Mouse (Mus musculus) liver, adult 2 months (tissue): ENCODE data around the gene Il18bp. TPM values are rescaled to one million over a fixed set of nuclear protein-coding genes. Genes with fewer than 3 reads are reported as not detected.
"Not testable (repeated sequence)": the region's sequence is repeated elsewhere in the genome, so short reads cannot be mapped to it uniquely, and the experiment has no call there.

ENCODE experiments used
- DNase-seq: peaks from one replicate; pipeline ENCODE4 v3.0.0-alpha.2; 2011; ENCODE audit warnings: low read depth, low spot score; ENCODE audit errors: extremely low read depth
- H3K27ac ChIP-seq: fragments of 200-500 bp; replicated peaks from 2 replicates; pipeline ENCODE4 v1.5.1; 2012; ENCODE audit warnings: low read depth, mild to moderate bottlenecking, control low read depth, inconsistent platforms, low read length; ENCODE audit not compliant: insufficient read depth
- H3K27me3 ChIP-seq: fragments of 200-500 bp; 2 replicates; pipeline ENCODE4 v1.6.1; 2012; ENCODE audit warnings: mild to moderate bottlenecking, moderate library complexity, low read length, inconsistent platforms; ENCODE audit not compliant: control insufficient read depth, insufficient read depth
- H3K36me3 ChIP-seq: fragments of 200-500 bp; 2 replicates; pipeline ENCODE4 v1.6.1; 2012; ENCODE audit warnings: low read length, inconsistent platforms; ENCODE audit not compliant: control insufficient read depth, insufficient read depth
- H3K4me1 ChIP-seq: fragments of 200-500 bp; 2 replicates; pipeline ENCODE4 v1.6.1; 2011; ENCODE audit warnings: low read length; ENCODE audit not compliant: control insufficient read depth, insufficient read depth
- H3K4me3 ChIP-seq: fragments of 200-500 bp; 2 replicates; pipeline ENCODE4 v1.5.1; 2011; ENCODE audit warnings: low read depth, mild to moderate bottlenecking, control low read depth, low read length, moderate library complexity; ENCODE audit not compliant: insufficient read depth
- H3K79me2 ChIP-seq: fragments of 200-500 bp; 2 replicates; pipeline ENCODE4 v1.6.1; 2012; ENCODE audit warnings: inconsistent platforms, mild to moderate bottlenecking, low read length, moderate library complexity; ENCODE audit not compliant: control insufficient read depth, insufficient read depth
- H3K9ac ChIP-seq: fragments of 200-500 bp; 2 replicates; pipeline ENCODE4 v1.6.1; 2012; ENCODE audit warnings: low read depth, mild to moderate bottlenecking, control low read depth, inconsistent platforms, low read length
- CTCF ChIP-seq: fragments of 200-500 bp; IDR thresholded peaks from 2 replicates; pipeline ENCODE4 v1.5.1; 2011; ENCODE audit warnings: low read depth, low read length, control low read depth
- POLR2A ChIP-seq: fragments of 200-500 bp; IDR thresholded peaks from 2 replicates; pipeline ENCODE4 v1.6.1; 2011; ENCODE audit warnings: low read length, control low read depth; ENCODE audit not compliant: insufficient read depth; ENCODE audit errors: extremely low read depth
- WGBS: fragments of 180-500 bp; shearing (Covaris S2); methylation state at CpG from one replicate; pipeline ENCODE4 v1.1.7; 2018; 5-methylcytosine and 5-hydroxymethylcytosine counted together
- polyA plus RNA-seq: library from polyadenylated mRNA; depleted of rRNA; stranded (reverse); fragments of >200 nt; gene quantifications from 2 replicates; pipeline ENCODE4 v1.2.3, GENCODE M21; 2012
- total RNA-seq: library from RNA; depleted of rRNA; stranded (reverse); fragments of >200 nt; gene quantifications from 2 replicates; pipeline ENCODE4 v1.2.3, GENCODE M21; 2014

The Il18bp gene
- total and polyA plus RNA-seq, 2 experiments, result 15.7 to 26.4 TPM

DNA sequence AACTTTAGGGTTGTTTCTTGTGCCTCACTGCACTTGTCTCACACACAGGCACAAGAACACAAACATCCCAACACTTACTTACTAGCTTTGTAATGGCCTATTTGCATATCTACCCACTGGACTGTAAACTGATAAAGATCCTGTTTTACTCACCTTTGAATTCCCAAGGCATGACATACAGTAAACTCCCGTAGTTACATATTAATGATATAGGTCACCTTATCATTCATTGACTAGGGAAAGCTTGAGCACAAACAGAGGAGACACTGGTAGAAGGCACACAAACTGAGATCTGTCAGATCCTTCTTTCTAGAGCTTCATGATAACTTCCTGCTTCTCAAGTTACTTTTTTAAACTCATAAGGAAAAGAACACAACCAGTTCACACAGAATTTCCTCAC, 43.7 kb upstream of the Il18bp start:
- H3K79me2 ChIP-seq, result peaks cover 19% of the 10 kb centered on the region; the same call in 1 of the 2 replicates
- H3K36me3 ChIP-seq, result no peaks in the 10 kb centered on the region; the same call in 1 of the 2 replicates
- no peak for TF ChIP-seq CTCF
- no peaks in the 10 kb centered on the region for H3K27me3 ChIP-seq
- no peak overlapping the region for H3K9ac ChIP-seq
- WGBS, result 20% methylated on average over 1 of the region's 1 CpGs
- peak; percentile 53 for DNase-seq
- peaks cover 37% of the 10 kb centered on the region for H3K4me1 ChIP-seq
- no peak overlapping the region for H3K27ac ChIP-seq
- H3K4me3 ChIP-seq, result no peak overlapping the region

DNA sequence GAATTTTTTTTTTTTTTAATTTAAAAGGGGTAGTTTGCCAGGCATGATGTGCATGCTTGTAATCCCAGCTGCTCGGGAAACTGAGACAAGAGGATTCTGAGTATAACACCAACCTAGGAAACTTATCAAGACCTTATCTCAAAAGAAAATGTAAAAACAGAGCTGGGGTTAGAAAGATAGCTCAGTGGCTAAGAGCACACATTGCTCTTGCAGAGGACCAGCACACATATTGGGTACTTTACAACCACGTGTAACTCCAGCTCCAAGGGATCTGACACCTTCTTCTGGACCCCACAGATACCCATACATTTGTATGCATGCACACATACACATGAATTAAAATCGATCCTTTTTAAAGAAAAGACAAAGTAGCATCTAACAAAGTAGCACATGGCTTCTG, 42.9 kb upstream of the Il18bp start:
- TF ChIP-seq CTCF, result no peak
- no peak for TF ChIP-seq POLR2A

DNA sequence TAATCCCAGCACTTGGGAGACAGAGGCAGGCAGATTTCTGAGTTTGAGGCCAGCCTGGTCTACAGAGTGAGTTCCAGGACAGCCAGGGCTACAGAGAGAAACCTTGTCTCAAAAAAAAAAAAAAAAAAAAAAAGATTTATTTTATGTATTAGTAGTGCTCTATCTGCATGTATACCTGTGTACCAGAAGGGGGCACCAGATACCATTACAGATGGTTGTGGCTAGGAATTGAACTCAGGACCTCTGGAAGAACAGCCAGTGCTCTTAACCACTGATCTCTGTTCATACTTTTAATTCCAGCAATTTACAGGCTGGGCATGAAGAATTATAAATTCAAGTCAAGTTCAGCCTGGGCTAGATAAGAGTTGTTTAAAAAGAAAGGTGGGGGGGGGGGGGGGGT, 30.0 kb upstream of the Il18bp start:
- H3K36me3 ChIP-seq, H3K27ac ChIP-seq, H3K4me1 ChIP-seq, H3K9ac ChIP-seq, H3K4me3 ChIP-seq, H3K27me3 ChIP-seq: not testable (repeated sequence)
- DNase-seq, result peak; percentile 35
- TF ChIP-seq CTCF, result 0 out of 2 replicates have a peak, but pooled peaks have one; percentile 13
- H3K79me2 ChIP-seq, result peaks cover 12% of the 10 kb centered on the region; the same call in 1 of the 2 replicates

More for the DNA sequence above, 42.9 kb upstream of the Il18bp start:
- H3K4me1 ChIP-seq, result peaks cover 37% of the 10 kb centered on the region
- WGBS, result 70% methylated on average over 3 of the region's 3 CpGs
- H3K4me3 ChIP-seq, result no peak overlapping the region
- H3K36me3 ChIP-seq, result no peaks in the 10 kb centered on the region; the same call in 1 of the 2 replicates
- no peak overlapping the region for H3K27ac ChIP-seq
- no peak for DNase-seq
- H3K9ac ChIP-seq, result no peak overlapping the region
- H3K27me3 ChIP-seq, result no peaks in the 10 kb centered on the region
- H3K79me2 ChIP-seq, result peaks cover 24% of the 10 kb centered on the region; the same call in 1 of the 2 replicates

DNA sequence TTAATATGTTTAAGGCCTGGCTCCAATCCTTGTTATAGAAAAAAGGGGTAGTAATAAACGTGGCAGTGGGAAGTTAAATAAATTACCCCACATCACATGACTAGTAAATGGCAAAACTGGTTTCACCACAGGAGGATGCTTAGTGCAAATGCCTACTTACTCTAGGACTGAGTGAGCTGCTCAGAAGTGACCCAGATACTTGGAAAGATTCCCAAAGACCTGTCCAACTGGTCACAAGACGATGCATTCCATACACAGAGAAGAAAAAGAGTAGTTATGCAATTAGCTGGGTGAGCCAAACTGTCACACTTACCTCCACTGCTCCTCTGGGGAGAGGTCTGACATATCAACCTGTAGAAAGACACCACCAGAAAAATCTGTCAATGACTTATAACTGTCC, 23.8 kb upstream of the Il18bp start:
- H3K27me3 ChIP-seq, result no peaks in the 10 kb centered on the region
- H3K36me3 ChIP-seq, result peaks cover 27% of the 10 kb centered on the region
- 42% methylated on average over 2 of the region's 2 CpGs for WGBS
- H3K4me3 ChIP-seq, result no peak overlapping the region
- H3K79me2 ChIP-seq, result peaks cover 7% of the 10 kb centered on the region; the same call in 1 of the 2 replicates
- H3K9ac ChIP-seq, result no peak overlapping the region
- DNase-seq, result peak; percentile 28
- TF ChIP-seq POLR2A (no peak), CTCF (no peak)
- H3K27ac ChIP-seq, result no peak overlapping the region
- H3K4me1 ChIP-seq, result no peaks in the 10 kb centered on the region

DNA sequence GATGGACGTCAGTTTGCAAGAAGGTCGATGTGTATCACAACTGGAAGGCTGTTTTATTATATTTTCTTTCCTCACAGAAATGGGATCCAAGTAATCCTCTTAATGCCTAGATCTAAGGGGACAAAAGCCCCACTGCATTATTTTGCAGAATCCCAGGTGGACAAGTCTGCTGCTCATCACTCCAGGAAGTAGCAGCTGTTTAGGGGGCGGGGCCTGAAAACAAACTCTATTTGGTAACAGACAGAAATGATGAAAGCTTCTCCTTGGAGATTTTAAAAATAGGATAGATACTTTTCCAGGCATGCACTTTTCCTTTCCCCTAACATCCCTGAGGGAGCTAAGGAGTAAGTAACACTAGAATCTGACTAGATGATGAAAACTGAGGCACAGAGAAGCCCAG, 18.8 kb upstream of the Il18bp start:
- no peaks in the 10 kb centered on the region for H3K79me2 ChIP-seq
- no peaks in the 10 kb centered on the region for H3K27me3 ChIP-seq
- no peak for DNase-seq
- no peak for TF ChIP-seq CTCF
- TF ChIP-seq POLR2A, result no peak
- no peaks in the 10 kb centered on the region for H3K4me1 ChIP-seq
- H3K9ac ChIP-seq, result no peak overlapping the region
- H3K27ac ChIP-seq, result no peak overlapping the region
- no peak overlapping the region for H3K4me3 ChIP-seq
- WGBS, result 95% methylated on average over 3 of the region's 3 CpGs
- peaks cover 46% of the 10 kb centered on the region for H3K36me3 ChIP-seq

DNA sequence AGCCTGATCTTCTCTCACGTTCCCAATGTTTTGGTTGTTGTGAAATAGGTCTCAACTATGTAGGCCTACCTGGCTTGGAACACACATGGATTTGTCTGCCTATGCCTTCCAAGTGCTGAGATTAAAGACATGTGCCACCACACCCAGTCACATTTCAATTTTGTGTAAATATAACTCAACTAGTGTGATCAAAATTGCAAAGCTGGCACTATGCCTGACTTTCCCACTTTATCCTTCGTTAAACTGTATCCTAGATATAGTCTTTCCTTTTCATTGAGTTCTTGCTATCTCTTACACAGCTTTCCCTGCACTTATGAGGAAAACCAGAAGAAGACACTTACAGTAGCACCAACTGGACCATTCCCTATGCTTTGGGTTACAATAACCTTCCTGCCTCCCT, 17.0 kb upstream of the Il18bp start:
- H3K9ac ChIP-seq, result no peak overlapping the region
- no peaks in the 10 kb centered on the region for H3K4me1 ChIP-seq
- TF ChIP-seq POLR2A, result no peak
- no peak for TF ChIP-seq CTCF
- H3K4me3 ChIP-seq, result no peak overlapping the region
- H3K36me3 ChIP-seq, result peaks cover 48% of the 10 kb centered on the region
- no peaks in the 10 kb centered on the region for H3K79me2 ChIP-seq
- H3K27me3 ChIP-seq, result no peaks in the 10 kb centered on the region
- 50% methylated on average over 2 of the region's 2 CpGs for WGBS
- no peak for DNase-seq
- no peak overlapping the region for H3K27ac ChIP-seq
